Mouse (Mus musculus) thymus, adult 2 months (tissue): ENCODE data around the gene Tenm4.

Source experiments
- CTCF ChIP-seq: fragments of 200-500 bp; IDR thresholded peaks from 2 replicates; pipeline ENCODE4 v1.5.1; 2012; ENCODE audit warnings: mild to moderate bottlenecking, control low read depth, low read length, moderate library complexity, borderline replicate concordance; ENCODE audit not compliant: control insufficient read depth, poor library complexity, insufficient read depth; ENCODE audit errors: extremely low read depth
- POLR2A ChIP-seq: fragments of 200-500 bp; IDR thresholded peaks from 2 replicates; pipeline ENCODE4 v1.6.1; 2012; ENCODE audit warnings: mild to moderate bottlenecking, low read length, control low read depth, moderate library complexity; ENCODE audit not compliant: control insufficient read depth, poor library complexity, insufficient read depth; ENCODE audit errors: extremely low read depth

GRCm38 (mm10) chr7:96746706-96747105 lies 575.7 kb downstream of the Tenm4 start:
- TF ChIP-seq CTCF (no peak), POLR2A (no peak)
